Mouse (Mus musculus): Measurements from ENCODE around the gene Tmc3.

- TF ChIP-seq CTCF (conservative IDR thresholded peaks at IDR 0.05; ENCODE audit: insufficient read depth, insufficient read length, low read depth, low read length) (no peak), POLR2A (IDR thresholded peaks at IDR 0.05; ENCODE audit: low read depth, low read length) (no peak)
Observed at GRCm38 (mm10) chr7:83569436-83569835, 15.3 kb upstream of the Tmc3 start.

Data from kidney, adult 2 months (tissue).